Mouse (Mus musculus): ENCODE results near the gene Ubxn6.

GRCm38 (mm10) chr17:56077523-56077922 is 2.7 kb upstream of the Ubxn6 start:
- no peak for TF ChIP-seq CTCF (conservative IDR thresholded peaks at IDR 0.05; ENCODE audit: low read length)
- TF ChIP-seq NANOG (IDR thresholded peaks at IDR 0.05; ENCODE audit: borderline replicate concordance, low read length), result no peak
